Mouse (Mus musculus): ENCODE results near the gene Tnfrsf13b.

DNA sequence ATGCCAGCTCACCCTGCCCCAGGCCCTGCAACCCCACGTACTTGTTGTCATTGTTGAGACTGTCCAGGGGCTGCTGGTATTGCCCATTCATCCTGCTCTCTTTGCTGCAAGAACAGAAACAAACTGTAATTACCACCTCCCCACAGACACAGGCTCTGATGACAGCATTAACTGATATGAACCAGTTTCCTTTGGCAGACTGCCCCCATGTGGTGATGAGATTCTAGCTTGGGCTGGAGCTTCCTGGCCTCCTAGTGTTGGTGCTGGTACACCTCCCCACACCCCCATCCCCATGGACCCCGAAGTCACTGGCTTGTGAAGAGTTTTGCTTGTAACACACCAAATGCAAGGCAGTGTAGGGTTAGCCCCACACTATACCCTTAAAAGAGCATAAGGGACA is 29.2 kb downstream of the Tnfrsf13b start:
- TF ChIP-seq CTCF (conservative IDR thresholded peaks at IDR 0.05; ENCODE audit: low read length) (no peak), NANOG (IDR thresholded peaks at IDR 0.05; ENCODE audit: borderline replicate concordance, low read length) (no peak), POU5F1 (IDR thresholded peaks at IDR 0.05; ENCODE audit: borderline replicate concordance, low read length) (no peak)

All from E14TG2a.4 (cell line).